Mouse (Mus musculus) bone marrow, adult 2 months (tissue): Measurements from ENCODE around the gene Pds5a. TPM values are rescaled to one million over a fixed set of nuclear protein-coding genes. Genes with fewer than 3 reads are reported as not detected.
A peak's percentile ranks its signal among the peaks of the same experiment; 100 is the strongest.

ENCODE experiments used
- H3K27ac ChIP-seq: fragments of 200-500 bp; 2 replicates; pipeline ENCODE4 v1.5.1; 2012; ENCODE audit warnings: low read depth, mild to moderate bottlenecking, control low read depth, inconsistent platforms, low read length; ENCODE audit not compliant: control insufficient read depth, poor library complexity, insufficient read depth
- H3K4me1 ChIP-seq: fragments of 200-500 bp; 2 replicates; pipeline ENCODE4 v1.6.1; 2011; ENCODE audit warnings: low read length; ENCODE audit not compliant: control insufficient read depth, insufficient read depth
- H3K4me3 ChIP-seq: fragments of 200-500 bp; replicated peaks from 2 replicates; pipeline ENCODE3; 2011; ENCODE audit warnings: mild to moderate bottlenecking, low read depth, low read length, control low read depth; ENCODE audit not compliant: control insufficient read depth
- CTCF ChIP-seq: fragments of 200-500 bp; IDR thresholded peaks from 2 replicates; pipeline ENCODE4 v1.5.1; 2011; ENCODE audit warnings: low read length, control low read depth; ENCODE audit not compliant: control insufficient read depth, insufficient read depth
- POLR2A ChIP-seq: fragments of 200-500 bp; IDR thresholded peaks from 2 replicates; pipeline ENCODE4 v1.6.1; 2011; ENCODE audit warnings: low read depth, mild to moderate bottlenecking, control low read depth, low read length, borderline replicate concordance; ENCODE audit not compliant: control insufficient read depth
- WGBS: fragments of 180-500 bp; shearing (Covaris S2); methylation state at CpG from one replicate; pipeline ENCODE4 v1.1.7; 2018; 5-methylcytosine and 5-hydroxymethylcytosine counted together
- polyA plus RNA-seq: library from polyadenylated mRNA; stranded (reverse); fragments of >200 nt; gene quantifications from 2 replicates; pipeline ENCODE4 v1.2.4, GENCODE M21; 2011; ENCODE audit warnings: low replicate concordance; ENCODE audit not compliant: missing spikeins, insufficient read depth, insufficient read length

Gene Pds5a
- polyA plus RNA-seq, 1 experiment, result 72.3 TPM

DNA sequence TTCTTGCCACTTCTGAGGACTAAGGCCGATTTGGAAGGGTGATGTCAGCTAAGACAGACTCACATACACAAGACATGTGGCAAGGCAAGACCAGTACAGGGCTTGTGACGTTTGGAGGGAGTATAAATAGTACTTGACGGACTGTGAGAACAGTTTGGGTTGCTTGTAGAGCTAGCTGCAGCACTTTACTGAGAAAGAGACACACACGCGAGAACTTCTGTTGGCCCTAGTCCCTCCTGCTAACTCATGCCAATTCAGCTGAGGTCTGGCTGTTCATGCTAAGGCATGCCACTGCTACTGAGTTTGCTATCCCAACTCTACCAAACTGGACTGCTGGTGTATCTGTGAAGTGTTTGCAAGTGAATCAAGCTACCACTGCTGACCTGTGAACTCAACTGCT is 19.2 kb downstream of the Pds5a start:
- 91% methylated on average over 5 of the region's 5 CpGs for WGBS
- no peak overlapping the region for H3K4me3 ChIP-seq
- no peak overlapping the region for H3K27ac ChIP-seq
- no peak for TF ChIP-seq CTCF
- TF ChIP-seq POLR2A, result no peak
- H3K4me1 ChIP-seq, result peaks cover 2% of the 10 kb centered on the region; the same call in 1 of the 2 replicates

GRCm38 (mm10) chr5:65672162-65672561 is 25.9 kb downstream of the Pds5a start:
- H3K27ac ChIP-seq, result no peak overlapping the region
- TF ChIP-seq POLR2A, result no peak
- TF ChIP-seq CTCF, result no peak
- no peak overlapping the region for H3K4me3 ChIP-seq
- H3K4me1 ChIP-seq, result no peaks in the 10 kb centered on the region; the same call in 1 of the 2 replicates

GRCm38 (mm10) chr5:65667644-65668043 is 30.4 kb downstream of the Pds5a start:
- H3K4me1 ChIP-seq, result no peaks in the 10 kb centered on the region
- no peak overlapping the region for H3K27ac ChIP-seq
- 71% methylated on average over 3 of the region's 3 CpGs for WGBS
- TF ChIP-seq POLR2A (no peak), CTCF (peak; percentile 42; the same call in 1 of the 2 replicates)
- no peak overlapping the region for H3K4me3 ChIP-seq

- no peaks in the 10 kb centered on the region for H3K4me1 ChIP-seq
- H3K4me3 ChIP-seq, result no peak overlapping the region
- TF ChIP-seq POLR2A, result no peak
- no peak for TF ChIP-seq CTCF
- WGBS, result 85% methylated on average over 1 of the region's 1 CpGs
- no peak overlapping the region for H3K27ac ChIP-seq
Observed at GRCm38 (mm10) chr5:65665370-65665769, 32.7 kb downstream of the Pds5a start.

GRCm38 (mm10) chr5:65661958-65662357 is 36.1 kb downstream of the Pds5a start:
- TF ChIP-seq CTCF (no peak), POLR2A (no peak)

DNA sequence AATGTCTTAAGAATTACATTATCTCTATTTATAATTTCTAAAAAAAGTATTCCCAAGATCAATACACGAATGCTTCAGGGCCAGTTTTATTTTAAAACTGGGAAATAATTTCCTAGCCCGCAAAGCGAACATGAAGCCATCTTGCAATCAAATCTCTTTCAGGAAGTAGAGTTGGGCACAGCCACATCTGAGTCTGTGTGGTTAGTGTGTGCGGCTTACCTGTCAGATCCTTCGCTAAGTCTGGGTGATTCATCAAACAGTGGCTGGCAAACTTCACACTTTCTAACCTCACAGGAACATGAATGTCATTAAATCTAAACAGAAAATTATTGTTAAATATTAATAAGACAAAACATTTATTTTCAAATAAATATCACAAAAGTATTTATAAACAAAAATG is 44.3 kb downstream of the Pds5a start:
- TF ChIP-seq POLR2A (no peak), CTCF (no peak)
- H3K27ac ChIP-seq, result no peak overlapping the region
- 91% methylated on average over 5 of the region's 5 CpGs for WGBS
- H3K4me3 ChIP-seq, result no peak overlapping the region
- H3K4me1 ChIP-seq, result no peaks in the 10 kb centered on the region

More at GRCm38 (mm10) chr5:65661958-65662357, 36.1 kb downstream of the Pds5a start:
- Histone ChIP-seq H3K27ac (no peak overlapping the region), H3K4me1 (no peaks in the 10 kb centered on the region), H3K4me3 (no peak overlapping the region)
- over 99% methylated on average over 2 of the region's 2 CpGs for WGBS

DNA sequence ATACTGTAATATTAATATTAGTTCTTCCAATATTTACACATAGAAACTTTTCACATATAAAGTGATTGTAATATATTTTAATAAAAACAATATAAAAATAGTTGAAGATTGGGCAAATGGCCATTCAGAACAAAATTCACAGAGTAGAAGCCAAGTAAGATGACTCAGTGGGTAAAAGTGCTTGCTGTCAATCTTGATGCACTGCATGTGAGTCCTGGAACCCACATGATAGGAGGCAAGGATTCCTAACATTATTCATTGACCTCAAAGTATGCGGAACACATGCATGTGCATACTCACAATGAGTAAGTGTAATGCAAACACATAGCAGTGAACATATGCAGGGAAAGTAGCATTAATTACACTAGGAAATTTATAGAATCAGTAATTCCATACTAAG is 59.2 kb downstream of the Pds5a start:
- no peaks in the 10 kb centered on the region for H3K4me1 ChIP-seq
- H3K4me3 ChIP-seq, result no peak overlapping the region

DNA sequence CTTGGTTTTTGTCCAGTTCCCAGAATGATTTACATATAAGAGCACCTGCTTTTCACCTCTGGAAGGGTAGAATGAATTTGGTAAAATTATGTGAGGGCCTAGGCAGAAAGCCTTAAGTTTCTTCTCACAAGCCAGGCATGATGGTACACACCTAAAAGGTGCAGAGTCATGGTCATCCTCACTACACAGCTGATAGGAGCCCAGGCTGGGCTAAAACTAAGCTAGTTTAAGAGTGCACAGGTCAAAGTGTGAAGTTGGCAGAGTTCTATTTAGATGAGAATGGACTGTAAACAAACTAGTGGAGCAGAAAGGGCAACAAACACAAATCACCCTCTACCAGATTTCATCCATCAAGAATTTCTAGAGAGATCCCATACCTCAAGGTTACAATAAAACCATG is 73.7 kb downstream of the Pds5a start:
- no peak overlapping the region for H3K27ac ChIP-seq
- no peak overlapping the region for H3K4me3 ChIP-seq
- H3K4me1 ChIP-seq, result no peaks in the 10 kb centered on the region
- no peak for TF ChIP-seq CTCF
- TF ChIP-seq POLR2A, result no peak

More for the DNA sequence above, 59.2 kb downstream of the Pds5a start:
- WGBS, result 100% methylated on average over 1 of the region's 1 CpGs
- TF ChIP-seq CTCF (no peak), POLR2A (no peak)
- no peak overlapping the region for H3K27ac ChIP-seq

GRCm38 (mm10) chr5:65613152-65613924 is 84.7 kb downstream of the Pds5a start:
- Histone ChIP-seq H3K4me1 (no peaks in the 10 kb centered on the region; the same call in 1 of the 2 replicates), H3K27ac (no peak overlapping the region), H3K4me3 (no peak overlapping the region)
- WGBS, result 62% methylated on average over 9 of the region's 9 CpGs
- TF ChIP-seq CTCF, result no peak
- TF ChIP-seq POLR2A, result no peak

DNA sequence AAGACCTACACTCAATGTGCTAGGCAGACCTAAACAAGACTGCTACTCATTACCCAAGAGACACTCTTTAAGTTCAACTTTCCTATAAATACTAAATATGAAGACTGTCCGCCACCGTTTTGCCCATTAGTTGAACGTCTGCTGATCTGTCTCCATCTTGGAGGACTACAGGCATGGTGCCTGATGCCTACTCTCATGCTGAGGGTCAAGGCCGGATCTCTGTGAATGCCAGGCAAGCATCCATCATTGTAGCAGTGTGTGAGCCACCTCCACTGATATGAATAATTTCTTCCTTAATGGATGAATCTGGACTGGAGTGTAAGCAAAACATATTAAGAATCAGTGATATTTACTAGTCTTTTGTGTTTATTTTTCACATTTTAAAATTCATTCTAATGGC is 87.5 kb downstream of the Pds5a start:
- TF ChIP-seq CTCF, result no peak
- TF ChIP-seq POLR2A, result no peak
- Histone ChIP-seq H3K4me1 (no peaks in the 10 kb centered on the region), H3K27ac (no peak overlapping the region), H3K4me3 (no peak overlapping the region)
- WGBS, result 86% methylated on average over 4 of the region's 4 CpGs
